Mouse (Mus musculus) midbrain, embryonic 10.5 days (tissue): Measurements from ENCODE around the gene Gm20878. TPM values are rescaled to one million over a fixed set of nuclear protein-coding genes. Genes with fewer than 3 reads are reported as not detected.
"Not testable (repeated sequence)": the region's sequence is repeated elsewhere in the genome, so short reads cannot be mapped to it uniquely, and the experiment has no call there.

Experiments
- DNase-seq: peaks from one replicate; pipeline ENCODE4 v3.0.0-alpha.2; 2017; ENCODE audit warnings: low spot score
- H3K27ac ChIP-seq: fragments of 300-500 bp; sonication (generic); replicated peaks from 2 replicates; pipeline ENCODE4 v1.5.1; 2016; ENCODE audit warnings: mild to moderate bottlenecking
- H3K27me3 ChIP-seq: fragments of 300-500 bp; sonication (generic); 2 replicates; pipeline ENCODE4 v1.6.1; 2016; ENCODE audit warnings: low read depth, mild to moderate bottlenecking; ENCODE audit not compliant: poor library complexity, severe bottlenecking
- H3K36me3 ChIP-seq: fragments of 300-500 bp; sonication (generic); 2 replicates; pipeline ENCODE4 v1.6.1; 2016; ENCODE audit warnings: mild to moderate bottlenecking, moderate library complexity
- H3K4me1 ChIP-seq: fragments of 300-500 bp; sonication (generic); 2 replicates; pipeline ENCODE4 v1.6.1; 2016
- H3K4me3 ChIP-seq: fragments of 300-500 bp; sonication (generic); 2 replicates; pipeline ENCODE4 v1.5.1; 2016; ENCODE audit warnings: mild to moderate bottlenecking, moderate library complexity
- H3K9me3 ChIP-seq: fragments of 300-500 bp; sonication (generic); replicated peaks from 2 replicates; pipeline ENCODE4 v1.6.1; 2016; ENCODE audit warnings: mild to moderate bottlenecking
- WGBS: fragments of 180-500 bp; shearing (Covaris S2); methylation state at CpG from one replicate; pipeline ENCODE4 v1.1.7; 2016; 5-methylcytosine and 5-hydroxymethylcytosine counted together
- polyA plus RNA-seq: library from polyadenylated mRNA; unstranded; fragments of >200 nt; fragmentation: Nextera tagmentation; extraction: Ambion mirVana; gene quantifications from 2 replicates; pipeline ENCODE4 v1.2.1, GENCODE M21; 2016

Gm20878 gene
- polyA plus RNA-seq = 1.9 and 3.4 TPM in 2 replicates

DNA sequence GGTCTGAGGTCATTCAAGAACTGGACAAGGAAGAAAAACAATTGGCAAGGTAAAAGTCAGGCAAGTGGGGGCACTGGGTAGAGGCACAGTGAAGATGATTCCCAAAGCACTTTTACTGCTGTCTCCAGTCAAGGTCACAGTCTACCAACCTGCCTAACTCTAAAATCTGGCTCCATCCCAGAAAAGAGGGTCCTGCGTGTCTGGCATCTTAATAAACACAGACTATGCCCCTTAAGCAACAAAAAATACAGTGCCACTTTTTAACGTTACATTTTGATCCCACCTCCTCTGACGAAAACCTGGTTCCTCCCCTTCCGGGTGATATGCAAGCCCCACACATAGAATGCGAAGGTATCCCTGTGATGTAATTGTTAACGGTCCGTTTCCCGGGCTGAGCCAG lies at the start of gene Gm20878:
Gm20878 (plus strand) TSS at position 301 of the 400 bp plus-strand sequence.
- not testable (repeated sequence) for H3K36me3 ChIP-seq, H3K4me1 ChIP-seq, H3K27me3 ChIP-seq, H3K4me3 ChIP-seq, H3K9me3 ChIP-seq, H3K27ac ChIP-seq, DNase-seq
- WGBS = no CpG with 5 or more reads among the region's 8 CpGs

DNA sequence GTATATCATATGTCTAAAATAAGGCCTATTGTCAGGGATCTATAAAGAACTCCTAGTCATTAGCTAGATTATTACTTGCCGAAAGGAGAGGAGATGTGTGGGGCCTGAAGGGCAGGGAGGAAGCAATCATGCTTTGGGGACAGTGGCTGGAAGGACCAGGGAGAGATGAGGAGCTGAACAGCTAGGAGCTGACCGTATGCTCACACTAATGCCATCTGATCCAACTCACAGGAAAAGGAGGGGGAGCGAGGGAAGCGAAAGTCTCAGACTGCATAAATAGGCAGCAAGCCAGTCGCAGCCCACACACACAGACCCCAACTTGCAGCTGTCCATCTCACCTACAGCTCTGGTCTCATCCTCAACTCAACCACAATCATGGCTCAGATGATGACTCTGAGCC lies 38.1 kb upstream of the Gm20878 start, which contains the start of gene Gm21541:
Gm21541 (plus strand) TSS at position 301 of the 400 bp plus-strand sequence.
- not testable (repeated sequence) for H3K36me3 ChIP-seq, H3K9me3 ChIP-seq, H3K27ac ChIP-seq, H3K4me1 ChIP-seq, H3K27me3 ChIP-seq, DNase-seq, H3K4me3 ChIP-seq
- no CpG with 5 or more reads among the region's 5 CpGs for WGBS

DNA sequence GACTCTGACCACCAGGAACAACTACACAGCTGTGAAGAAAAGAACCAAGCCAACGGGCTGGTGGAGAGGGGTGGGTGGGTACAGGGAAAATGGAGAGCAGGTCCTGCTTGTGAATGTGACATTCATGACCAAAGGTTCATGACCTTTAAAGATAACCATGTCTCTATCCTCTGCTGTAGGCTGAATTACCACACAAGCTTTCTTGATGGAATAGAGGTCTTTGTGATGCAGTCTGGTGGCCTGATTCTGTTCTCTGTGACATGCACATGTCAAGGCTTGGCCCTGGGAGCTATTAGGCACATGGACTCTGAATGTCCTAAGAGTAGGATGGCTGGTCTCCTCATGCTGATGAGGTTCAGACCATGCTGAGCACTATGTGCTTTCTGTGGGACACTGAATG lies 24.4 kb downstream of the Gm20878 start, which contains the start of gene Fam205a4:
Fam205a4 (plus strand) TSS at position 301 of the 400 bp plus-strand sequence.
- H3K27ac ChIP-seq, H3K27me3 ChIP-seq, H3K4me3 ChIP-seq, DNase-seq, H3K4me1 ChIP-seq, H3K9me3 ChIP-seq, H3K36me3 ChIP-seq: not testable (repeated sequence)
- WGBS = no CpG with 5 or more reads among the region's 1 CpGs

Other genes starting within 250 kb of the Gm20878 start
- gene Cntfr, start 244.5 kb upstream of the Gm20878 start, polyA plus RNA-seq = 27.1 and 35.8 TPM in 2 replicates
- gene Il11ra1, start 241.6 kb upstream of the Gm20878 start, polyA plus RNA-seq = 69.0 TPM in 2 replicates
- 86.4 and 91.5 TPM in 2 replicates for gene Rpp25l, start 228.0 kb upstream of the Gm20878 start, polyA plus RNA-seq
- gene Dctn3, start 218.4 kb upstream of the Gm20878 start, polyA plus RNA-seq = 150 and 167 TPM in 2 replicates
- gene Arid3c, start 210.4 kb upstream of the Gm20878 start, polyA plus RNA-seq = 0.28 and 0.63 TPM in 2 replicates
- 19.1 and 21.4 TPM in 2 replicates for gene Galt, start 186.3 kb upstream of the Gm20878 start, polyA plus RNA-seq
- 87.3 and 96.3 TPM in 2 replicates for gene Sigmar1, start 185.4 kb upstream of the Gm20878 start, polyA plus RNA-seq
- gene Ccl27a, start 167.3 kb upstream of the Gm20878 start, polyA plus RNA-seq = 52.4 and 67.6 TPM in 2 replicates
- gene Gm21541, start 38.0 kb upstream of the Gm20878 start, polyA plus RNA-seq = not detected in 2 replicates
- 0.10 TPM in 1 of 2 replicates, not detected in the other for gene Fam205a4, start 24.5 kb downstream of the Gm20878 start, polyA plus RNA-seq
- gene Gm21093, start 93.2 kb downstream of the Gm20878 start, polyA plus RNA-seq = 0.31 TPM in 1 of 2 replicates, not detected in the other
- gene Gm3893, start 149.6 kb downstream of the Gm20878 start, polyA plus RNA-seq = not detected in 2 replicates
- not detected in 2 replicates for gene Gm13304, start 173.2 kb downstream of the Gm20878 start, polyA plus RNA-seq
- not detected in 2 replicates for gene Gm13306, start 211.9 kb downstream of the Gm20878 start, polyA plus RNA-seq
- not detected in 2 replicates for gene Gm13305, start 227.0 kb downstream of the Gm20878 start, polyA plus RNA-seq